In genomic region chr1:131937659-131938305, GRCm38 (mm10) we compare ENCODE assay signal across 8 mouse cellular contexts. TPM values are rescaled to one million over a fixed set of nuclear protein-coding genes. Genes with fewer than 3 reads are reported as not detected.
DNase-seq lines count a peak whose midpoint lies in the region; ATAC-seq and TF ChIP-seq lines count a peak whose summit lies in the region.

No protein-coding gene starts in this region.

- H3K9ac ChIP-seq in heart, adult 2 months (ENCODE audit: low read depth, low read length) = no peak overlapping the region
- H3K9ac ChIP-seq in midbrain, embryonic 16.5 days (ENCODE audit: low read depth, low read length) = no peak overlapping the region

- DNase-seq in urinary bladder, adult 18-20 months (ENCODE audit: low spot score in 2 of 2) = peak; percentile 30 to 45
- DNase-seq in urinary bladder, adult 2 months (ENCODE audit: low spot score) = no peak
- DNase-seq in embryo, embryonic 10.5 days (ENCODE audit: low spot score) = peak; percentile 83
- DNase-seq in heart, adult 2 months = peak; percentile 68
- DNase-seq in kidney, adult 9 months = peak; percentile 74
- peak; percentile 52 for DNase-seq in limb, embryonic 10.5 days (ENCODE audit: low spot score)
- peak; percentile 67 for DNase-seq in splenic B cell, adult 2 months (ENCODE audit: low read depth, low spot score)

- peaks cover 3% of the 10 kb centered on the region; the same call in 1 of the 2 replicates for H3K4me1 ChIP-seq in heart, adult 2 months (ENCODE audit: control insufficient read depth, insufficient read depth, low read length)
- peaks cover 13% of the 10 kb centered on the region for H3K4me1 ChIP-seq in limb, embryonic 10.5 days
- no peaks in the 10 kb centered on the region for H3K4me1 ChIP-seq in midbrain, embryonic 16.5 days (ENCODE audit: control insufficient read depth, insufficient read depth, low read length)

- intact Hi-C loops in heart, adult 2 months (cut with DNase I) = loop anchor here (1.0 to 5.0 kb wide), 2 partner anchors 44 to 110 kb away; no protein-coding TSS in a partner anchor

- no peak overlapping the region for H3K4me3 ChIP-seq in heart, adult 2 months
- no peak overlapping the region for H3K4me3 ChIP-seq in limb, embryonic 10.5 days
- H3K4me3 ChIP-seq in midbrain, embryonic 16.5 days (ENCODE audit: low read depth, low read length) = no peak overlapping the region

- ATAC-seq in midbrain, embryonic 16.5 days = peak; percentile 67

- H3K27me3 ChIP-seq in heart, adult 2 months (ENCODE audit: control insufficient read depth, insufficient read depth, low read length) = no peaks in the 10 kb centered on the region
- H3K27me3 ChIP-seq in limb, embryonic 10.5 days (ENCODE audit: low read depth, poor library complexity, severe bottlenecking) = no peaks in the 10 kb centered on the region
- no peaks in the 10 kb centered on the region for H3K27me3 ChIP-seq in midbrain, embryonic 16.5 days (ENCODE audit: control insufficient read depth, insufficient read depth, low read depth, low read length)
- H3K27me3 ChIP-seq in splenic B cell, adult 2 months (ENCODE audit: control insufficient read depth, insufficient read depth, low read length, poor library complexity, severe bottlenecking) = no peaks in the 10 kb centered on the region

- 38% methylated on average over 6 of the region's 6 CpGs for WGBS in heart, adult 2 months
- 79% methylated on average over 6 of the region's 6 CpGs for WGBS in limb, embryonic 10.5 days
- 41% methylated on average over 6 of the region's 6 CpGs for WGBS in midbrain, embryonic 16.5 days

- no peak overlapping the region for H3K27ac ChIP-seq in heart, adult 2 months
- no peak overlapping the region for H3K27ac ChIP-seq in limb, embryonic 10.5 days
- no peak overlapping the region for H3K27ac ChIP-seq in midbrain, embryonic 16.5 days (ENCODE audit: low read length)

- TF ChIP-seq EP300 in heart, adult 2 months (IDR thresholded peaks at IDR 0.05; ENCODE audit: insufficient read depth, low read depth, low read length) = peak; percentile 74; the same call in 1 of the 2 replicates

- TF ChIP-seq CTCF in heart, adult 2 months (IDR thresholded peaks at IDR 0.05) = peak; percentile 87

- no peaks in the 10 kb centered on the region; the same call in 1 of the 2 replicates for H3K36me3 ChIP-seq in heart, adult 2 months (ENCODE audit: control insufficient read depth, insufficient read depth, low read length)
- H3K36me3 ChIP-seq in limb, embryonic 10.5 days = peaks cover 45% of the 10 kb centered on the region
- H3K36me3 ChIP-seq in midbrain, embryonic 16.5 days (ENCODE audit: control insufficient read depth, insufficient read depth, low read length) = no peaks in the 10 kb centered on the region
- H3K36me3 ChIP-seq in splenic B cell, adult 2 months (ENCODE audit: control insufficient read depth, insufficient read depth, low read length, poor library complexity, severe bottlenecking) = no peaks in the 10 kb centered on the region

- H3K9me3 ChIP-seq in limb, embryonic 10.5 days (replicated peaks) = no peaks in the 10 kb centered on the region
- no peaks in the 10 kb centered on the region for H3K9me3 ChIP-seq in midbrain, embryonic 16.5 days (replicated peaks; ENCODE audit: control insufficient read depth, low read length, poor library complexity, severe bottlenecking)

- no peak for TF ChIP-seq POLR2A in heart, adult 2 months (IDR thresholded peaks at IDR 0.05; ENCODE audit: insufficient read depth, low read depth, low read length)

- H3K79me2 ChIP-seq in heart, adult 2 months (replicated peaks; ENCODE audit: control insufficient read depth, insufficient read depth, low read length) = no peaks in the 10 kb centered on the region

- H3K4me2 ChIP-seq in midbrain, embryonic 16.5 days (ENCODE audit: low read length) = no peak overlapping the region

RNA-seq across cellular contexts. Expression of gene Slc45a3, which starts 25.0 kb away (rescaled TPM):
- polyA plus RNA-seq in urinary bladder, adult 2 months (2012; rRNA removed) = 5.6 and 5.7 TPM in 2 replicates
- total RNA-seq in heart, adult 2 months (2021) = 1 to 10 TPM; 3.8 to 7.0 TPM
- polyA plus RNA-seq in heart, adult 2 months (2012; rRNA removed) = 5.5 and 6.4 TPM in 2 replicates
- polyA plus RNA-seq in limb, embryonic 10.5 days (2016; fragmentation: Nextera tagmentation; extraction: Ambion mirVana) = 1.7 and 2.0 TPM in 2 replicates
- 2.3 and 2.7 TPM in 2 replicates for polyA plus RNA-seq in midbrain, embryonic 16.5 days (2015; fragmentation: Nextera tagmentation; extraction: Ambion mirVana)

RNA-seq across cellular contexts. Expression of gene Nucks1, which starts 27.4 kb away (rescaled TPM):
- polyA plus RNA-seq in urinary bladder, adult 2 months (2012; rRNA removed) = 23.2 and 32.6 TPM in 2 replicates
- total RNA-seq in heart, adult 2 months (2021) = 10 to 100 TPM; 59.5 to 64.3 TPM
- polyA plus RNA-seq in heart, adult 2 months (2012; rRNA removed) = 9.9 and 18.9 TPM in 2 replicates
- polyA plus RNA-seq in limb, embryonic 10.5 days (2016; fragmentation: Nextera tagmentation; extraction: Ambion mirVana) = 97.8 and 110 TPM in 2 replicates
- polyA plus RNA-seq in midbrain, embryonic 16.5 days (2015; fragmentation: Nextera tagmentation; extraction: Ambion mirVana) = 50.1 and 53.6 TPM in 2 replicates
